Mouse (Mus musculus) olfactory bulb, adult 2 months (tissue): ENCODE data around the gene Nom1.

ENCODE experiments used
- CTCF ChIP-seq: fragments of 200-500 bp; IDR thresholded peaks from 2 replicates; pipeline ENCODE4 v1.5.1; 2012; ENCODE audit warnings: low read depth, mild to moderate bottlenecking, low read length, moderate library complexity; ENCODE audit not compliant: insufficient read depth
- POLR2A ChIP-seq: fragments of 200-500 bp; IDR thresholded peaks from 2 replicates; pipeline ENCODE4 v1.6.1; 2012; ENCODE audit warnings: mild to moderate bottlenecking, low read depth, low read length, moderate library complexity; ENCODE audit not compliant: insufficient read depth

DNA sequence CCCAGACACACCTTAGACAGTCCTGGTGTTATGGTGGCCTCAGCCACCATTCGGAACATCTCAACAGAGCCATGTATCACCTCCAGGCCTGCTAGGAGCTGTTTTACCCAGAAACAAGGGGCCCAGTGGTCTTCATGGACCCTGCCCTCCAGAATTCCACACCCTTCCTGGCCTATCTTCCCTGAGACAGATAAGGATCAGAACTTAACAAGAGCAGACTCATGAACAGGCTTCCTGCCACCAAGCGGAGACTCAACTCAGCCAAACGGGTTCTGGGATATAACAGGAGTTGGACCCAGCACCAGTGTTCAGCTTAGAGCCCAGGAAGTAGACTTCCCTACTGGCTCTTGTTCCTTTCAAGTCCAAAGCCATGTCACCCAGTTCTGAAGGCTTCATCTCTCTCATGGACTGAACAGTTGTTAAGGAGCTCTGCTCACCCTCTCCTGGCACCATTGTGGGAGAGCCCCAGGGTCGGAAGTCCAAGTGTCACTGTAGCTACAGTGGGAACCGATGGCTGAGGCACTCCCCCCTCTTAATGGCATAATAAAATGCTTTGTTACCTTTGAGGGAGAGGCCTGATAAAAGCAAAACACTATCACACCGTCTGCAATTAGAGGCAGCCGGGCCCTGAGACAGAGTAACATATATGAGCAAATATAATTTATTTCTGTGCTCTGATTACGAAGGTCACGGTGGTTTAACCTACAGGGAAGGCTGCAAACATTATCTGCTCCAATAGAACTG lies 28.7 kb downstream of the Nom1 start:
- no peak for TF ChIP-seq CTCF
- no peak for TF ChIP-seq POLR2A
